Mouse (Mus musculus) ES-CJ7 (cell line): ENCODE measurements around the gene Tat.

ENCODE experiments used
- DNase-seq: peaks from one replicate; pipeline ENCODE4 v3.0.0; 2011; ENCODE audit warnings: low read depth, low spot score

The Tat gene

DNA sequence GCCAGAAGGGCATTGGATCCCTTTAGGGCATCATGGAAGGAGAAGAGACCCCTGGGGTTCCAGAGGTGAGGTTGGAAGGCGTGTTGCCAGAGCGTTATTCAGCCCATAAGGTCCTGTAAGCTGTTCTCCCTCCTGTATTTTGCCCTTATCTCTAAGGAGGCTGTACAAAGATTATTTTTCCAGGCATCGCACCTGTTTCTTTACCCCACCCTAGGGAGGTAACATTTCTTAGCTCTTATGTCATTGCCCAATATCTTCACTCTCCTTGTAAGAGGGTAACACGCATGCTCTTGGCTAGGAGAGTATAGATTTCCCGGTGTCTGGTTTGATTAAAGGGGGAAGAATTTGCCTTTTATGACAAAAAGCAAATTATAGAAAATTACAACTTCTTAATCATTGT is 49.4 kb downstream of the Tat start, which contains the start of gene Chst4:
Gene Chst4, minus strand, starts transcription at position 82 of the 400 bp plus-strand sequence.
- no peak for DNase-seq

DNA sequence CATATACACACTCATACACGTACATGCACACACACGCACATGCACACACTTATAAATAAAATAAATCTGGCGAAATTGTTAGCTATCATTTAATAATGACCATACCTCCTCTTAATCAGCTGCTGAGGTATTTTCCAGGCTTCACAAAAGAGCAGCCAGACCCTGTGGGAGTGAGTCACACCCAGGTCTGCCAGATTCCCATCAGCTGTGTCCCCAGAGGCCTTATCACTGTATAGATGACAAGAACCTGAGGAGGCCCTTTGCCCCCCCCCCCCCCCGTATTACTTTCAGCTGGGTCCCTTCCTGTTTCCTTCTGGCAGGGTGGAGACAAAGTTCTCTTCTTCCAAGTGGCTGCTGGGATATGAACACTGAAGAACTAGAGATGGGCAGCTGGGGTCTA is 50.3 kb downstream of the Tat start:
- no peak for DNase-seq
